Mouse (Mus musculus): Measurements from ENCODE around the gene 4930438A08Rik. TPM values are rescaled to one million over a fixed set of nuclear protein-coding genes. Genes with fewer than 3 reads are reported as not detected.

4930438A08Rik gene
- polyA plus RNA-seq, 1 experiment, result 0.53 TPM

DNA sequence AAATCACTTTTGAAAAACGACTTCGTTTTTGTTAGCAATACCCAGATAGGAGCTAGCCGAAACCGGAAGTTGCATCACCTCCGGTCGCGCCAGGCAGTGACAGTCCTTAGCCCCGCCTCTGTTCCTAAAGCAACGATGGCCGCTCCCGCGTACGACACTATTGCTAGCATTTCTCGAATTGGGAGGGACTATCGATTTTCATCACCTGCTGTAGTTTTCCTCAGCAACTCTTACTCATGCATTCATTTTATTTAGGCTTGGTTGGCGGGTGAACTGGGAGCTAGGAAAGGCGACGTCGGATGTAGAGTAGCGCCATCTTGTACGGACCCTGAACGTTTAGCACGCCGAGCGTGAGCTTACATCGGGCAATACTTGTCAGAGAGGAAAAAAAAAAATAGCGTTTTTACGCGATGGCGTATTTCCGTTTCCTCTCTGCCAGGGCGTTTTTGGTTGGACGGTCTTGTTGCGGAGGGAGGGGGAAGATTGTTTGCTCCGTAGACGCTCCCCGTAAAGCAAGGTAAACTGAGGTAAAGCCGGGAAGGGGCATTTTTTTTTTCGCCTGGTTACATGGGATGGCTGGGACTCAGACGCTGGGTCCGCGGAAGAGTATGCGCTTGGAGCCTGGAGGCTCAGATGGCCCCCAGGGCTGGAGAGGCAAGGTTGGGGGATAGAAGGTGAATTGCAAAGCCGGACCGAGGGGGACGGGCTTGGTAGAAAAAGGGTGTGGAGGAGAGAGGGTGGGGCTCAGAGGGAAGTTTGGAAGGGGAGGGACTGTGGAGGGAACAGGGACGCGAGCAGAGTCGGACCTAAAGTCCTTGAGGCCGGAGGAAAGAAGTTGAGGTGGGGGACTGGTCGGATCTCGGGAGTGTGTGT lies 55.9 kb downstream of the 4930438A08Rik start, which contains the start of the genes Zfp672 and Sh3bp5l:
TSS of gene Zfp672 (minus strand) at position 64 of the 873 bp plus-strand sequence.
TSS of gene Sh3bp5l (plus strand) at position 449 of the 873 bp plus-strand sequence.
- Histone ChIP-seq H3K27ac (ENCODE audit: insufficient read depth, low read length) (peak within 1 kb of the TSS; percentile 85), H3K36me3 (ENCODE audit: control insufficient read depth, insufficient read depth, low read length) (no peaks in the 10 kb centered on the region; the same call in 1 of the 2 replicates), H3K4me1 (ENCODE audit: control insufficient read depth, insufficient read depth, insufficient read length) (peaks cover 6% of the 10 kb centered on the region; the same call in 1 of the 2 replicates), H3K4me3 (ENCODE audit: extremely low read depth, insufficient read depth, insufficient read length) (peak within 1 kb of the TSS; percentile 73), H3K27me3 (ENCODE audit: control insufficient read depth, insufficient read depth, low read length) (no peaks in the 10 kb centered on the region)
- TF ChIP-seq POLR2A (IDR thresholded peaks at IDR 0.05; ENCODE audit: low read depth, low read length) (no peak), CTCF (IDR thresholded peaks at IDR 0.05; ENCODE audit: extremely low read depth, insufficient read depth, insufficient read length, insufficient replicate concordance) (no peak)
- WGBS, result under 1% methylated on average over 52 of the region's 52 CpGs
- DNase-seq (ENCODE audit: low read depth in 1 of 2, low spot score in 2 of 2), result peak; percentile 82 to 93

DNA sequence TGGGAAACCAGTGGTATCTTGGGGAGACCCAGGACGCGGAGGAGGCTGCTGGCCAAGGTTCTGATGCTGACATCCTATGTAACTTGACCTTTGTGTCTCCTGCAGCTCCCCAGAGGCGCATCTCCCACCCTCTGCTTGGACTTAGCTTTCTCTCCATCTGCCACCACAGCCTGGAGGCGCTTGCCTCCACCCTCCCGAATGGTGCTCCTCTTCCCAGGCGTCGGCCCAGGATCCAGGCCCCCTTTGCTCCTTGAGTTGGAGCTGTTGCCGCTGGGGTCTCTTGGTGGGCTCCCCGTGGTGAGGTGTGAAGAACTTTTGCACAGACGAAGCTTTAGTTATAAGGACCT lies 56.5 kb downstream of the 4930438A08Rik start:
- Histone ChIP-seq H3K4me1 (ENCODE audit: control insufficient read depth, insufficient read depth, insufficient read length) (peaks cover 6% of the 10 kb centered on the region; the same call in 1 of the 2 replicates), H3K36me3 (ENCODE audit: control insufficient read depth, insufficient read depth, low read length) (no peaks in the 10 kb centered on the region; the same call in 1 of the 2 replicates), H3K27me3 (ENCODE audit: control insufficient read depth, insufficient read depth, low read length) (no peaks in the 10 kb centered on the region), H3K4me3 (ENCODE audit: extremely low read depth, insufficient read depth, insufficient read length) (peak overlapping the region; percentile 73), H3K27ac (ENCODE audit: insufficient read depth, low read length) (peak overlapping the region; percentile 61; the same call in 1 of the 2 replicates)
- TF ChIP-seq POLR2A (IDR thresholded peaks at IDR 0.05; ENCODE audit: low read depth, low read length), result no peak
- no peak for TF ChIP-seq CTCF (IDR thresholded peaks at IDR 0.05; ENCODE audit: extremely low read depth, insufficient read depth, insufficient read length, insufficient replicate concordance)
- no peak for DNase-seq (ENCODE audit: low read depth in 1 of 2, low spot score in 2 of 2)
- 24% methylated on average over 10 of the region's 10 CpGs for WGBS

DNA sequence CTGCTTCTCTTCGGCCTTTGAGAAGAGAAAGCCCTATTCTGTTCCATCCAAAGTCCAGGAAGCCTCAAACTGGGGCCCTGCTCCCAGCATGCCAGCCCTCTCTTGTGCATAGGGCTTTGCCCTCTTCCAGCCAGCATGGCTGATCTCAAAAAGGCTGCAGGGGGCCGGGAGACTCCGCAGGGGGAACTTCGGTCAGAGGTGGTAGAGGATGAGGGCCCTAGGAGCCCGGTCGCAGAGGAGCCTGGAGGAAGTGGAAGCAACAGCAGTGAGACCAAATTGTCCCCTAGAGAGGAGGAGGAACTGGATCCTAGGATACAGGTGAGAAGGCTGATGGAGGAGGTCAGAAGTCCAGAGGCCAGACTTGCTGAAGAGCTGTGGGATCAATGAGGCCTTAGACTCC lies 56.9 kb downstream of the 4930438A08Rik start:
- H3K27me3 ChIP-seq (ENCODE audit: control insufficient read depth, insufficient read depth, low read length), result no peaks in the 10 kb centered on the region
- no peak for DNase-seq (ENCODE audit: low read depth in 1 of 2, low spot score in 2 of 2)
- peak overlapping the region; percentile 73; the same call in 1 of the 2 replicates for H3K4me3 ChIP-seq (ENCODE audit: extremely low read depth, insufficient read depth, insufficient read length)
- no peak overlapping the region for H3K27ac ChIP-seq (ENCODE audit: insufficient read depth, low read length)
- peaks cover 1% of the 10 kb centered on the region; the same call in 1 of the 2 replicates for H3K36me3 ChIP-seq (ENCODE audit: control insufficient read depth, insufficient read depth, low read length)
- TF ChIP-seq CTCF (IDR thresholded peaks at IDR 0.05; ENCODE audit: extremely low read depth, insufficient read depth, insufficient read length, insufficient replicate concordance) (no peak), POLR2A (IDR thresholded peaks at IDR 0.05; ENCODE audit: low read depth, low read length) (no peak)
- WGBS, result 86% methylated on average over 6 of the region's 6 CpGs
- peaks cover 6% of the 10 kb centered on the region; the same call in 1 of the 2 replicates for H3K4me1 ChIP-seq (ENCODE audit: control insufficient read depth, insufficient read depth, insufficient read length)

DNA sequence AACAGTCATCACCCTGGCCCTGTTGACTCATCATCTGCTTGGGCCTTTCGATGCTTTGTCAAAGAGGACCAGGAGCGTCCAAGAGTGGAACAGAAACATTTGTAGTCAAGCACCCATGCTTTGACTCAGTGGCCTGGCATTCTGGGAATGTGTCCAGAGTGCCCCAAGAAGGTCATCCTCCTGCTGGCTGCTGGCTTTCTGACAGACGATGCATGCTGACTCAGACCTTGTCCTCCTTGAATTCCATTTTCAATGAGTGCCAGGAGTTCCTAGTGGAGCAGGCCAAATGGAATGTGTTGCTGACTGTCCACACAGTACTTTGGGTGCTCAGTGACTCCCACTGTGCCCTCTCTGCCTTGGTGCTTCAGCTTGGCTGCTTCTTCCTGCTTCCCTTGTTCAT lies 60.1 kb downstream of the 4930438A08Rik start:
- H3K27me3 ChIP-seq (ENCODE audit: control insufficient read depth, insufficient read depth, low read length), result no peaks in the 10 kb centered on the region
- 92% methylated on average over 3 of the region's 3 CpGs for WGBS
- peaks cover 6% of the 10 kb centered on the region; the same call in 1 of the 2 replicates for H3K4me1 ChIP-seq (ENCODE audit: control insufficient read depth, insufficient read depth, insufficient read length)
- peaks cover 12% of the 10 kb centered on the region for H3K36me3 ChIP-seq (ENCODE audit: control insufficient read depth, insufficient read depth, low read length)
- no peak for DNase-seq (ENCODE audit: low read depth in 1 of 2, low spot score in 2 of 2)
- H3K4me3 ChIP-seq (ENCODE audit: extremely low read depth, insufficient read depth, insufficient read length), result no peak overlapping the region
- H3K27ac ChIP-seq (ENCODE audit: insufficient read depth, low read length), result no peak overlapping the region
- TF ChIP-seq CTCF (IDR thresholded peaks at IDR 0.05; ENCODE audit: extremely low read depth, insufficient read depth, insufficient read length, insufficient replicate concordance) (no peak), POLR2A (IDR thresholded peaks at IDR 0.05; ENCODE audit: low read depth, low read length) (no peak)

Other genes starting within 250 kb of the 4930438A08Rik start
- gene Gm12248, start 181.7 kb upstream of the 4930438A08Rik start, polyA plus RNA-seq (2012; rRNA removed), result 0.18 and 0.42 TPM in 2 replicates
- 38.6 and 41.1 TPM in 2 replicates for gene Cnot8, start 170.6 kb upstream of the 4930438A08Rik start, polyA plus RNA-seq (2012; rRNA removed)
- 6.1 and 6.9 TPM in 2 replicates for gene Gemin5, start 106.3 kb upstream of the 4930438A08Rik start, polyA plus RNA-seq (2012; rRNA removed)
- gene Mrpl22, start 103.1 kb upstream of the 4930438A08Rik start, polyA plus RNA-seq (2012; rRNA removed), result 15.5 and 15.9 TPM in 2 replicates
- 25.4 and 27.3 TPM in 2 replicates for gene Igtp, start 75.2 kb upstream of the 4930438A08Rik start, polyA plus RNA-seq (2012; rRNA removed)
- 18.3 and 21.1 TPM in 2 replicates for gene Irgm2, start 75.2 kb upstream of the 4930438A08Rik start, polyA plus RNA-seq (2012; rRNA removed)
- 17.6 and 23.7 TPM in 2 replicates for gene Zfp692, start 32.3 kb downstream of the 4930438A08Rik start, polyA plus RNA-seq (2012; rRNA removed)
- gene Zfp672, start 55.5 kb downstream of the 4930438A08Rik start, polyA plus RNA-seq (2012; rRNA removed), result 17.5 and 23.3 TPM in 2 replicates
- 16.0 and 16.3 TPM in 2 replicates for gene Sh3bp5l, start 55.9 kb downstream of the 4930438A08Rik start, polyA plus RNA-seq (2012; rRNA removed)
- 0.35 and 0.41 TPM in 2 replicates for gene Lypd8, start 104.2 kb downstream of the 4930438A08Rik start, polyA plus RNA-seq (2012; rRNA removed)
- 0.08 TPM in 1 of 2 replicates, not detected in the other for gene 1810065E05Rik, start 146.3 kb downstream of the 4930438A08Rik start, polyA plus RNA-seq (2012; rRNA removed)
- 0.08 and 0.11 TPM in 2 replicates for gene Gm12253, start 157.8 kb downstream of the 4930438A08Rik start, polyA plus RNA-seq (2012; rRNA removed)
- not detected in 2 replicates for gene Lypd9, start 178.1 kb downstream of the 4930438A08Rik start, polyA plus RNA-seq (2012; rRNA removed)
- not detected in 2 replicates for gene Olfr30, start 187.5 kb downstream of the 4930438A08Rik start, polyA plus RNA-seq (2012; rRNA removed)
- not detected in 2 replicates for gene Olfr332, start 217.8 kb downstream of the 4930438A08Rik start, polyA plus RNA-seq (2012; rRNA removed)
- gene Olfr331, start 227.8 kb downstream of the 4930438A08Rik start, polyA plus RNA-seq (2012; rRNA removed), result not detected in 2 replicates